Mouse (Mus musculus): Measurements from ENCODE around the gene Csdc2.

- TF ChIP-seq CTCF (IDR thresholded peaks at IDR 0.05; ENCODE audit: low read depth) (no peak), EP300 (IDR thresholded peaks at IDR 0.05; ENCODE audit: low read depth) (no peak)
Observed at GRCm38 (mm10) chr15:81924933-81925332, 11.6 kb upstream of the Csdc2 start.
